Mouse (Mus musculus) neural tube, embryonic 13.5 days (tissue): ENCODE data around the gene Lamc3. TPM values are rescaled to one million over a fixed set of nuclear protein-coding genes. Genes with fewer than 3 reads are reported as not detected.
"Not testable (repeated sequence)": the region's sequence is repeated elsewhere in the genome, so short reads cannot be mapped to it uniquely, and the experiment has no call there.

Experiments
- ATAC-seq: fragments of 200-750 bp; cut with Nextera tagmentation; 2 replicates; pipeline ENCODE4 v1.8.0; 2017; ENCODE audit warnings: low read depth, mild to moderate bottlenecking, moderate TSS enrichment, moderate library complexity
- H3K27ac ChIP-seq: fragments of 300-500 bp; sonication (generic); replicated peaks from 2 replicates; pipeline ENCODE4 v1.5.1; 2015; ENCODE audit warnings: moderate library complexity, mild to moderate bottlenecking, inconsistent platforms
- H3K27me3 ChIP-seq: fragments of 300-500 bp; sonication (generic); 2 replicates; pipeline ENCODE4 v1.6.1; 2015; ENCODE audit warnings: mild to moderate bottlenecking, inconsistent platforms
- H3K36me3 ChIP-seq: fragments of 300-500 bp; sonication (generic); 2 replicates; pipeline ENCODE4 v1.6.1; 2015; ENCODE audit warnings: mild to moderate bottlenecking, inconsistent platforms
- H3K4me1 ChIP-seq: fragments of 300-500 bp; sonication (generic); replicated peaks from 2 replicates; pipeline ENCODE4 v1.6.1; 2015; ENCODE audit warnings: inconsistent platforms
- H3K4me2 ChIP-seq: fragments of 300-500 bp; sonication (generic); 2 replicates; pipeline ENCODE4 v1.6.1; 2015; ENCODE audit warnings: inconsistent platforms, mild to moderate bottlenecking, moderate library complexity
- H3K4me3 ChIP-seq: fragments of 300-500 bp; sonication (generic); 2 replicates; pipeline ENCODE4 v1.5.1; 2015; ENCODE audit warnings: mild to moderate bottlenecking, inconsistent platforms
- H3K9ac ChIP-seq: fragments of 300-500 bp; sonication (generic); 2 replicates; pipeline ENCODE4 v1.6.1; 2015; ENCODE audit warnings: moderate library complexity, mild to moderate bottlenecking, inconsistent platforms
- H3K9me3 ChIP-seq: fragments of 300-500 bp; sonication (generic); 2 replicates; pipeline ENCODE4 v1.6.1; 2016; ENCODE audit warnings: inconsistent platforms
- WGBS: fragments of 180-500 bp; shearing (Covaris S2); methylation state at CpG from one replicate; pipeline ENCODE4 v1.1.7; 2015; 5-methylcytosine and 5-hydroxymethylcytosine counted together
- polyA plus RNA-seq: library from polyadenylated mRNA; unstranded; fragments of >200 nt; fragmentation: Nextera tagmentation; extraction: Ambion mirVana; gene quantifications from 2 replicates; pipeline ENCODE4 v1.2.1, GENCODE M21; 2015

Lamc3 gene
- polyA plus RNA-seq, 1 experiment from 2014 or later, result 5.7 TPM

- Histone ChIP-seq H3K4me3 (no peak overlapping the region), H3K27me3 (no peaks in the 10 kb centered on the region), H3K9ac (no peak overlapping the region), H3K4me1 (peaks cover 10% of the 10 kb centered on the region), H3K4me2 (no peak overlapping the region), H3K36me3 (no peaks in the 10 kb centered on the region), H3K27ac (no peak overlapping the region), H3K9me3 (no peaks in the 10 kb centered on the region)
- ATAC-seq, result no peak
- WGBS, result 82% methylated on average over 9 of the region's 9 CpGs
Observed at GRCm38 (mm10) chr2:31906407-31906806, 19.3 kb downstream of the Lamc3 start.

GRCm38 (mm10) chr2:31912575-31912974 is 25.5 kb downstream of the Lamc3 start:
- Histone ChIP-seq H3K4me3 (no peak overlapping the region), H3K27ac (no peak overlapping the region), H3K36me3 (no peaks in the 10 kb centered on the region), H3K4me1 (no peaks in the 10 kb centered on the region), H3K9me3 (no peaks in the 10 kb centered on the region), H3K27me3 (peaks cover 3% of the 10 kb centered on the region; the same call in 1 of the 2 replicates), H3K4me2 (no peak overlapping the region), H3K9ac (no peak overlapping the region)
- no peak for ATAC-seq
- 81% methylated on average over 4 of the region's 4 CpGs for WGBS

GRCm38 (mm10) chr2:31914213-31914612 is 27.1 kb downstream of the Lamc3 start:
- H3K4me3 ChIP-seq, H3K4me2 ChIP-seq, H3K27ac ChIP-seq, ATAC-seq, H3K36me3 ChIP-seq, H3K27me3 ChIP-seq, H3K9me3 ChIP-seq, H3K9ac ChIP-seq, H3K4me1 ChIP-seq: not testable (repeated sequence)

GRCm38 (mm10) chr2:31915112-31915511 is 28.0 kb downstream of the Lamc3 start:
- Histone ChIP-seq H3K4me1 (no peaks in the 10 kb centered on the region), H3K27ac (no peak overlapping the region), H3K36me3 (no peaks in the 10 kb centered on the region), H3K9me3 (no peaks in the 10 kb centered on the region), H3K4me2 (no peak overlapping the region), H3K27me3 (peaks cover 6% of the 10 kb centered on the region; the same call in 1 of the 2 replicates), H3K4me3 (no peak overlapping the region), H3K9ac (no peak overlapping the region)
- no peak for ATAC-seq
- WGBS, result 19% methylated on average over 4 of the region's 4 CpGs

- H3K9ac ChIP-seq, result no peak overlapping the region
- no peaks in the 10 kb centered on the region for H3K9me3 ChIP-seq
- H3K27ac ChIP-seq, result no peak overlapping the region
- H3K4me2 ChIP-seq, result no peak overlapping the region
- H3K4me3 ChIP-seq, result no peak overlapping the region
- no peak for ATAC-seq
- H3K27me3 ChIP-seq, result peaks cover 21% of the 10 kb centered on the region
- no peaks in the 10 kb centered on the region for H3K4me1 ChIP-seq
- 23% methylated on average over 4 of the region's 4 CpGs for WGBS
- no peaks in the 10 kb centered on the region for H3K36me3 ChIP-seq
Observed at GRCm38 (mm10) chr2:31917636-31918035, 30.5 kb downstream of the Lamc3 start.

- no peak overlapping the region for H3K27ac ChIP-seq
- H3K4me2 ChIP-seq, result no peak overlapping the region
Observed at GRCm38 (mm10) chr2:31923645-31924044, 36.6 kb downstream of the Lamc3 start.

GRCm38 (mm10) chr2:31924811-31925210 is 37.7 kb downstream of the Lamc3 start:
- no peak overlapping the region for H3K4me2 ChIP-seq
- H3K4me3 ChIP-seq, result no peak overlapping the region
- H3K27ac ChIP-seq, result no peak overlapping the region
- H3K9me3 ChIP-seq, result no peaks in the 10 kb centered on the region
- 32% methylated on average over 9 of the region's 9 CpGs for WGBS
- peaks cover 27% of the 10 kb centered on the region for H3K27me3 ChIP-seq
- H3K9ac ChIP-seq, result no peak overlapping the region
- ATAC-seq, result no peak
- no peaks in the 10 kb centered on the region for H3K36me3 ChIP-seq
- no peaks in the 10 kb centered on the region for H3K4me1 ChIP-seq

More at GRCm38 (mm10) chr2:31923645-31924044, 36.6 kb downstream of the Lamc3 start:
- Histone ChIP-seq H3K4me1 (no peaks in the 10 kb centered on the region), H3K36me3 (no peaks in the 10 kb centered on the region), H3K9me3 (no peaks in the 10 kb centered on the region), H3K27me3 (peaks cover 27% of the 10 kb centered on the region), H3K9ac (no peak overlapping the region), H3K4me3 (no peak overlapping the region)
- no peak for ATAC-seq
- WGBS, result 73% methylated on average over 4 of the region's 4 CpGs

GRCm38 (mm10) chr2:31925936-31926335 is 38.8 kb downstream of the Lamc3 start:
- no peaks in the 10 kb centered on the region for H3K36me3 ChIP-seq
- no peaks in the 10 kb centered on the region for H3K9me3 ChIP-seq
- peaks cover 26% of the 10 kb centered on the region for H3K27me3 ChIP-seq
- no peak for ATAC-seq
- H3K4me2 ChIP-seq, result no peak overlapping the region
- H3K27ac ChIP-seq, result no peak overlapping the region
- WGBS, result 60% methylated on average over 4 of the region's 4 CpGs
- no peak overlapping the region for H3K9ac ChIP-seq
- H3K4me1 ChIP-seq, result no peaks in the 10 kb centered on the region
- no peak overlapping the region for H3K4me3 ChIP-seq

- WGBS, result 92% methylated on average over 3 of the region's 3 CpGs
- H3K9ac ChIP-seq, result no peak overlapping the region
- no peaks in the 10 kb centered on the region for H3K36me3 ChIP-seq
- H3K27ac ChIP-seq, result no peak overlapping the region
- 0 out of 2 replicates have a peak, but pooled peaks cover 4% of the 10 kb centered on the region for H3K4me1 ChIP-seq
- H3K27me3 ChIP-seq, result 0 out of 2 replicates have a peak, but pooled peaks cover 4% of the 10 kb centered on the region
- no peak for ATAC-seq
- H3K9me3 ChIP-seq, result no peaks in the 10 kb centered on the region
- H3K4me3 ChIP-seq, result no peak overlapping the region
- no peak overlapping the region for H3K4me2 ChIP-seq
Observed at GRCm38 (mm10) chr2:31929664-31930063, 42.6 kb downstream of the Lamc3 start.

- 8% methylated on average over 4 of the region's 4 CpGs for WGBS
- no peak overlapping the region for H3K27ac ChIP-seq
- H3K4me1 ChIP-seq, result 0 out of 2 replicates have a peak, but pooled peaks cover 8% of the 10 kb centered on the region
- ATAC-seq, result no peak
- no peaks in the 10 kb centered on the region for H3K36me3 ChIP-seq
- H3K4me3 ChIP-seq, result no peak overlapping the region
- H3K27me3 ChIP-seq, result no peaks in the 10 kb centered on the region; the same call in 1 of the 2 replicates
- no peak overlapping the region for H3K9ac ChIP-seq
- H3K4me2 ChIP-seq, result no peak overlapping the region
- H3K9me3 ChIP-seq, result no peaks in the 10 kb centered on the region
Observed at GRCm38 (mm10) chr2:31934551-31934950, 47.5 kb downstream of the Lamc3 start.

- Histone ChIP-seq H3K4me3 (no peak overlapping the region), H3K9me3 (no peaks in the 10 kb centered on the region), H3K4me2 (no peak overlapping the region), H3K27ac (no peak overlapping the region), H3K36me3 (no peaks in the 10 kb centered on the region), H3K9ac (no peak overlapping the region), H3K4me1 (0 out of 2 replicates have a peak, but pooled peaks cover 8% of the 10 kb centered on the region), H3K27me3 (no peaks in the 10 kb centered on the region; the same call in 1 of the 2 replicates)
- no peak for ATAC-seq
- WGBS, result 9% methylated on average over 4 of the region's 4 CpGs
Observed at GRCm38 (mm10) chr2:31935054-31935453, 48.0 kb downstream of the Lamc3 start.

GRCm38 (mm10) chr2:31938298-31938697 is 51.2 kb downstream of the Lamc3 start:
- ATAC-seq, result no peak
- H3K27ac ChIP-seq, result no peak overlapping the region
- no peaks in the 10 kb centered on the region for H3K36me3 ChIP-seq
- no peaks in the 10 kb centered on the region; the same call in 1 of the 2 replicates for H3K27me3 ChIP-seq
- 90% methylated on average over 1 of the region's 1 CpGs for WGBS
- no peaks in the 10 kb centered on the region for H3K9me3 ChIP-seq
- H3K4me2 ChIP-seq, result no peak overlapping the region
- 0 out of 2 replicates have a peak, but pooled peaks cover 8% of the 10 kb centered on the region for H3K4me1 ChIP-seq
- H3K9ac ChIP-seq, result no peak overlapping the region
- H3K4me3 ChIP-seq, result no peak overlapping the region

- H3K27ac ChIP-seq, result no peak overlapping the region
- H3K27me3 ChIP-seq, result no peaks in the 10 kb centered on the region
- H3K9me3 ChIP-seq, result no peaks in the 10 kb centered on the region
- H3K4me2 ChIP-seq, result no peak overlapping the region
- WGBS, result 79% methylated on average over 4 of the region's 4 CpGs
- no peak overlapping the region for H3K9ac ChIP-seq
- ATAC-seq, result no peak
- no peak overlapping the region for H3K4me3 ChIP-seq
- H3K36me3 ChIP-seq, result no peaks in the 10 kb centered on the region
- no peaks in the 10 kb centered on the region for H3K4me1 ChIP-seq
Observed at GRCm38 (mm10) chr2:31943011-31943410, 55.9 kb downstream of the Lamc3 start.
